Mouse (Mus musculus) bone marrow, adult 2 months (tissue): ENCODE measurements around the gene A4gnt. TPM values are rescaled to one million over a fixed set of nuclear protein-coding genes. Genes with fewer than 3 reads are reported as not detected.

ENCODE experiments used
- H3K27ac ChIP-seq: fragments of 200-500 bp; 2 replicates; pipeline ENCODE4 v1.5.1; 2012; ENCODE audit warnings: low read depth, mild to moderate bottlenecking, control low read depth, inconsistent platforms, low read length; ENCODE audit not compliant: control insufficient read depth, poor library complexity, insufficient read depth
- H3K4me1 ChIP-seq: fragments of 200-500 bp; 2 replicates; pipeline ENCODE4 v1.6.1; 2011; ENCODE audit warnings: low read length; ENCODE audit not compliant: control insufficient read depth, insufficient read depth
- H3K4me3 ChIP-seq: fragments of 200-500 bp; replicated peaks from 2 replicates; pipeline ENCODE3; 2011; ENCODE audit warnings: mild to moderate bottlenecking, low read depth, low read length, control low read depth; ENCODE audit not compliant: control insufficient read depth
- CTCF ChIP-seq: fragments of 200-500 bp; IDR thresholded peaks from 2 replicates; pipeline ENCODE4 v1.5.1; 2011; ENCODE audit warnings: low read length, control low read depth; ENCODE audit not compliant: control insufficient read depth, insufficient read depth
- POLR2A ChIP-seq: fragments of 200-500 bp; IDR thresholded peaks from 2 replicates; pipeline ENCODE4 v1.6.1; 2011; ENCODE audit warnings: low read depth, mild to moderate bottlenecking, control low read depth, low read length, borderline replicate concordance; ENCODE audit not compliant: control insufficient read depth
- whole genome bisulfite sequencing: fragments of 180-500 bp; shearing (Covaris S2); methylation state at CpG from one replicate; pipeline ENCODE4 v1.1.7; 2018; 5-methylcytosine and 5-hydroxymethylcytosine counted together
- polyA plus RNA-seq: library from polyadenylated mRNA; stranded (reverse); fragments of >200 nt; gene quantifications from 2 replicates; pipeline ENCODE4 v1.2.4, GENCODE M21; 2011; ENCODE audit warnings: low replicate concordance; ENCODE audit not compliant: missing spikeins, insufficient read depth, insufficient read length

The A4gnt gene
- polyA plus RNA-seq, 1 experiment: not detected

DNA sequence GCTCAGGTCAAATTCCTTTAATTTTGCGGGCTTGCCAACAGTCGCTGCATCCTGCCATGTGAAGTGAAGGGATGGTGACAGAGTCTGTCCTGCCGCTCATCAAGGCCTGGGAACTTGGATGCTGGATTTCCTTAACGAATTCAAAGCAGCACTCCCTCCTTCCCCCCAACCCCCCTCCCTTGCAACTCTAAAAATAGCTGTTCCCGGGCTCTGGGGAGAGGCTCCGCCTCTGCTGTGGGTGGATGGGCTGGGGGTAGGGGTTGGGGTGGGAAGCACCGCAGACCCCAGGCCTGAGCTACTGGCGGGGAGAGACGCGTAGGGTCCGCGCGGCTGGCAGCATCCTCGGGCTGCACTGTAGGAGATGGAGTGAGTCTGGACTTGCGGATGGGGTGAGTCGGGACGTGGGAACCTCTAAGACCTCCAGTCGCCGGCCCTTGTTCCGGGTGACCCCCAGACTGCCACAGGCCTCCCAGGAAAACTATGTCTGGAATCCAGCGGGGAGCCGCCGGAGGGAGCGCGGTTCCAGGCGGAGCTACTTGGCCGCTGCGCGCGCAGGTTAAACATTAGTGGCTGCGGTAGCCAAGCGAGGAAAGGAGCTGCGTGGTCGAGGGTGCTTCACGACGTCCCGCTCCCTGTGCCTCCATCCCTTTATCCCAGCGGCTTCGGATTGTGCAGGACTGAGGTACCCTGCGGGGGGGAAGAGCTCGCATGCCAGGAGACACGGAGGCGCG, 17.1 kb downstream of the A4gnt start, which contains the start of gene Dzip1l:
Gene Dzip1l, plus strand, starts transcription at position 216 of the 731 bp plus-strand sequence.
- Histone ChIP-seq H3K27ac (no peak within 1 kb of the TSS), H3K4me3 (no peak within 1 kb of the TSS)
- TF ChIP-seq POLR2A (no peak), CTCF (no peak)

DNA sequence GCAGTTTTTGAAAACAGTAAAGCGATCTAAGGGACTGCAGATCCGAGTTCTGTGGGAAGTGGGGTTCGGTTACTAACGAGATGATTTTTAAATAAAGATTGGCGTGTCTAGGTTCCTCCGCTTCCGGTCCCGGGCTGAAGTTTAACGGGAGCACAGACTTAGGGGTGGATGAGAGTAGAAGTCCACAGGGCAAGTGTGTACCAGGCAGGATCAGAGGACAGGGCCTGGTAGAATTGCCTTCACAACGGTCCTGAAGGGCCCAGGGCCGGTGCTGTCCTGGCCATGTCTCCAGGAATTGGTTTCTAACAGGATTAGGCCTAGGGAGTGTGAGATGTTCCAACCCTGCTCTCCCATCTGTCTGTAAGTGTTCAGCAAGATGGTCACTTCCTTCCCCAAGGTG, 17.8 kb downstream of the A4gnt start:
- WGBS: 24% methylated on average over 11 of the region's 11 CpGs
- Histone ChIP-seq H3K27ac (no peak overlapping the region), H3K4me3 (no peak overlapping the region), H3K4me1 (no peaks in the 10 kb centered on the region)
- TF ChIP-seq POLR2A (no peak), CTCF (no peak)

More for the DNA sequence above, 17.1 kb downstream of the A4gnt start, which contains the start of gene Dzip1l:
- H3K4me1 ChIP-seq: no peaks in the 10 kb centered on the region
- 7% methylated on average over 44 of the region's 44 CpGs for WGBS

DNA sequence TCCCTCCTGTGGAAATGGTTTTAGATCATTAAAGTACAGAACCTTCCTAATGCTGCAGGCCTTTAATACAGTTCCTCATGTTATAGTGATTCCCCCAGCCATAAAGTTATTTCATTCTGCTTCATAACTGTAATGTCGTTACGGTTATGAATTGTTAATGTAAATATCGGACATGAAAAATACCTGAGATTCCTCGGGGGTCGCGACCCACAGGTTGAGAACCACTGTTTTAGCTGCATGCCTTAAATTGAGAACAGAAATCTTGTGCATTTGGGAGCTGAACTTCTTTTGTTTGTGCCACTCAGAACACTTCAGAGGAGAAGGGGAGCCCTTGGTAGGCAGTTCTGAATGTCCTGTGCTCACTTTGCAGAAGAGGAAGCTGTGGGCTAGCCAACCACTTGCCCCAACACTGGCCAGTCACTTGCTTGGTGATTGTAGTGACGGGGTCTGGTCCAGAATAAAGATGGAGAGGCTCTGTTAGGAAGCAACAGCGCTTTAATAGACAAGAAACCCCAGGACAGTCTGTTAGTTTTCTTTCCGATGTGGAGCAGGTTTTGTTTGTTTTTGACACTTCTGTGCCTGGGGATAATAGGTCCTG, 18.3 kb downstream of the A4gnt start:
- H3K27ac ChIP-seq: no peak overlapping the region
- 65% methylated on average over 9 of the region's 9 CpGs for whole genome bisulfite sequencing
- TF ChIP-seq CTCF: no peak
- TF ChIP-seq POLR2A: no peak
- no peak overlapping the region for H3K4me3 ChIP-seq
- no peaks in the 10 kb centered on the region for H3K4me1 ChIP-seq

DNA sequence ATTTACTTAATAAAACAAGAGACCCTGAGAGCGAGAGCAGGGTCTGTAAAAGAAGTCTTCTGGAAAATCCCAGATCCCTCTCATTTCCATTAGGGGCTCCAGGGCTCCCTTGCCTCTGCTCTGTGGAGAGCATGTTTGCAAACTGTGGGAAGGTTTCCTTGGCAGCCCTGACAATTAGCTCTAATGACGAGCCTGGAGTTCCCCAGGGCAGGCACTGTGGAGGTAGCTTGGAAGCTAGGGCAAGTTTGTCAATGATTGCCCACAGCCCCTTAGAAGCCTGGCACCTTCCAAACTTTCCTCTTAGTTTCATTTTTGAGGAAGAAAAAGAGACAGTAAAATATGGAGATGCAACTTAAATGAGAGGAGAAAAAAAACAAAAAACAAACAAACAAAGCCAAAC, 19.5 kb downstream of the A4gnt start:
- Histone ChIP-seq H3K4me1 (no peaks in the 10 kb centered on the region), H3K4me3 (no peak overlapping the region), H3K27ac (no peak overlapping the region)
- 73% methylated on average over 2 of the region's 2 CpGs for WGBS
- no peak for TF ChIP-seq POLR2A
- TF ChIP-seq CTCF: no peak

DNA sequence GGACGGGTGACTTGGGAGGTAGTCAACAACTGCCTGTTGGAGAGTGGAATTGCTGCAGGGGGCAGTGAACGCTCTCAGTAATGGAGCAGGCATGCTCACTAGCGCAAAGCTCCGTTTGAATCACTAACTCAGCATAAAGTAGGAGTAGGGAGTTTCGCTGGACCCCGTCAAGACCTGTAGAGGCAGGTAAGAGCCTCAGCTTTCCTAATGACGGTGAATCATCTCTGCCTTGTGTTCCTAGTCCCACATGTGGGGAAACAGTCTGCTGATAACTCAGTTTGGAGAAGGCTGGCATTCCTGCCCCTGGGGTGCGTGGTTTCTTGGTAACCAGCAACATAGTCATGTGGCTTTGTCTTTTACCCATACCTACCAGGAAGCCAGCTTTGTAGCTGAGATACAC, 20.0 kb downstream of the A4gnt start:
- H3K27ac ChIP-seq: no peak overlapping the region
- TF ChIP-seq POLR2A: no peak
- TF ChIP-seq CTCF: no peak
- H3K4me1 ChIP-seq: no peaks in the 10 kb centered on the region
- WGBS: 78% methylated on average over 8 of the region's 8 CpGs
- H3K4me3 ChIP-seq: no peak overlapping the region

DNA sequence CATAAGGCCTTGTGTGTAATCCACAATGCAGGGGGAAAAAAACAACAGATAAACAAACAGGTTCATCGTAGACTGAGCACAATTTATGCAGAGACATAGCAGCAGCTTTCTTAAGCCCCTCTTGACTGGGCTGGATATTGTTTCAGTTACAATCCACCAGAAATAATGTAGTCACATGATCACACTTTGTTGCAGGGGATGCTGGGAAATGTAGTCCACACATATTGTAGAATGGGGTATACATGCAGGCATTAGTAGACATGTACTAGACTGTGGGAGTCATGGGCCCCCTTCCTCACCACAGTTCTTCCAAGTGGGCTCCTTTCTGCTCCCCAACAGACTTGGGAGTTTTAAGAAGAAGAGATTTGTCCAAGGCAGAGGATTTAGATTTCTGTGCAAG, 24.5 kb downstream of the A4gnt start:
- no peak for TF ChIP-seq POLR2A
- TF ChIP-seq CTCF: no peak
- Histone ChIP-seq H3K27ac (no peak overlapping the region), H3K4me3 (no peak overlapping the region), H3K4me1 (no peaks in the 10 kb centered on the region)
- 84% methylated on average over 1 of the region's 1 CpGs for WGBS

DNA sequence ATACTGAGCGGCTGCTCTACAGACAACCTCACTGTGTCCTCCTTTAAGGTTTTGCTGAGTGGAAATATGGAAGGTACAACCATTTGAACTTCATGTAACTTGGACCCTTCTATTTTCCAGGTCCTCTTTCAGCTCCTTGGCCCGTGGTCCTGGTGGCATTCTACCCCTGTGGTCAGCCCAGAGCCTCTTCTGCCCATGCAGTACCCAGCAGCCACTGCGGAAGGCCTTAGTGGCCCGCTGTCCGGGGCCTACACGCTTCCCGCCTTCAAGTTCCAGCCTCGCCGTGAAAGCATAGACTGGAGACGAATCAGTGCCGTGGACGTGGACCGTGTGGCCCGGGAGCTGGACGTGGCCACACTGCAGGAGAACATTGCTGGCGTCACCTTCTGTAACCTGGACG, 24.9 kb downstream of the A4gnt start:
- TF ChIP-seq CTCF: no peak
- TF ChIP-seq POLR2A: no peak
- no peak overlapping the region for H3K27ac ChIP-seq
- WGBS: 88% methylated on average over 17 of the region's 17 CpGs
- H3K4me1 ChIP-seq: no peaks in the 10 kb centered on the region
- no peak overlapping the region for H3K4me3 ChIP-seq

DNA sequence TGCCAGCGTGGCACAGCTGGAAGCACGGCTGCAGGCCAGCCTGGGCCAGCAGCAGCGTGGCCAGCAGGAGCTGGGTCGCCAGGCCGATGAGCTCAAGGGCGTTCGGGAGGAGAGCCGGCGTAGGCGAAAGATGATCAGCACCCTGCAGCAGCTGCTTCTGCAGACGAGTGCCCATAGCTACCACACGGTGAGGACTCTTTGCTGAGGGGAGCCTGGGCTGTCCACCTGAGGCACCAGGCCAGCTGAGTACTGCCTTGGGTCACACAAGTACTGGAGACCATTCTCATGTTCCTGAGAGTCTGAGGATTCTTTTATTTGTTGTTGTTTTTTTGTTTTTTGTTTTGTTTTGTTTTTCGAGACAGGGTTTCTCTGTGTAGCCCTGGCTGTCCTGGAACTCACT, 25.4 kb downstream of the A4gnt start:
- TF ChIP-seq CTCF (no peak), POLR2A (no peak)
- 89% methylated on average over 13 of the region's 13 CpGs for WGBS

More for the DNA sequence above, 25.4 kb downstream of the A4gnt start:
- Histone ChIP-seq H3K4me1 (no peaks in the 10 kb centered on the region), H3K4me3 (no peak overlapping the region), H3K27ac (no peak overlapping the region)
